Mouse (Mus musculus): ENCODE data around the gene Nfix.

The Nfix gene

GRCm38 (mm10) chr8:84738715-84739400 lies 61.3 kb downstream of the Nfix start:
- DNase-seq (ENCODE audit: low read depth, low spot score), result no peak

GRCm38 (mm10) chr8:84738266-84738665 lies 61.9 kb downstream of the Nfix start:
- no peak for DNase-seq (ENCODE audit: low read depth, low spot score)

DNA sequence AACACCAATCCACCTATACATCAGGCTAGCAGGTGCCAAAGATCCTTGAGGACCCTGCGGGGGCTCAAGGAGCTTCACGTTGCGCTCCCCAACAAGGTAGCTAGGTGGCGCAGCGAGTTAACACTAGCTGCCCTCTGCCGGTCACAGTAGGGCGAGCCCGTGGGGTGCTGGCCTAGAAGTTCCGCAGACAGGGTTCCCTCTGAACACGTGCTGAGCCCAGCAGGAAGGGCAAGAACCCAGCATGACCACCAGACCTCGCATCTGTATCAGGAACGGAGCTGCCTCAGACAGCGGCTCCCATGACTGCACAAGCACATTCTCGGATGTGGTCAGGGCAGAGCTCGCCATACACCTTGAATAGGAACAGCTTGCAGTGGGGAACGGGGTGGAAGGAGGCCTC lies 62.5 kb downstream of the Nfix start:
- peak; percentile 88 for DNase-seq (ENCODE audit: low read depth, low spot score)

DNA sequence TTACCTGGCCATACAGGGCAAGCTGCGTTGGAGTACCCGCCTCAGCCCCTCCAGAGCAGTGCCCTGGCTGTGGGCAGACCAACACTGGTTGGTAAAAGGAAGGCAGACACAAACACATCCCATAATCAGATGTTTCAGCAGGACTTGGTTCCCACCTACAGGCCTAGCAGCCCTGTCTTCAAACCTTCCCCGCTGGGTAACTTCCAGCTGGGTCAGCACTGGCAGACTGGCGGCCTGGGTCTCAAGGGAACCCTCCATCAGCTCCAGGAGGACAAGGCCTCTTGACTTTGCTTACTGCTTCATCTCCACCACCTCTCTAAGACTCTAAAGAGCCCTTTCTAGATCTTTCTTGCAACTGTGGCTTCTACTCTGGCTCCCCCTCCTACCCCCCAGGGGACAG lies 63.6 kb downstream of the Nfix start:
- DNase-seq (ENCODE audit: low read depth, low spot score), result no peak

GRCm38 (mm10) chr8:84735597-84735996 lies 64.5 kb downstream of the Nfix start:
- no peak for DNase-seq (ENCODE audit: low read depth, low spot score)

- no peak for DNase-seq (ENCODE audit: low read depth, low spot score)
These were observed 65.5 kb downstream of the Nfix start for GRCm38 (mm10) chr8:84734680-84735079.

DNA sequence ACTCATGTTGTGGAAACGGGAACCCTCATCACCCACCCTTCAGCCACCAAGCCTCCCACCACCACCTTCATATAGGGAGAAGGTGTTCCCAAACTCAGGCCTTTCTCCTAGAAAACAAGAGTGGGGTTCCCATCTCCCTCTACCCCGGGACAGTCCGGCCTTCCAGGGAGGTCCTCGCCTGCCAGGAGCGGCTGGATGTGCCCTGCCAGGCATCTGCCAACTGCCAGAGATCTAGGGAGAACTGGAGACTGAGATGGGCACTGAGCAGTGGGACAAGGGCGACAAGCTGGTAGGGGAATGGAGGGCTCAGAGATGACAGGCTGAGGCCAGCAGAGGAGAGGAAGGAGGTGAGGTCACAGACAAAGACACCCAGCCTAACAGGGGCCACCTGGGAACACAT lies 66.2 kb downstream of the Nfix start:
- DNase-seq (ENCODE audit: low read depth, low spot score), result no peak

DNA sequence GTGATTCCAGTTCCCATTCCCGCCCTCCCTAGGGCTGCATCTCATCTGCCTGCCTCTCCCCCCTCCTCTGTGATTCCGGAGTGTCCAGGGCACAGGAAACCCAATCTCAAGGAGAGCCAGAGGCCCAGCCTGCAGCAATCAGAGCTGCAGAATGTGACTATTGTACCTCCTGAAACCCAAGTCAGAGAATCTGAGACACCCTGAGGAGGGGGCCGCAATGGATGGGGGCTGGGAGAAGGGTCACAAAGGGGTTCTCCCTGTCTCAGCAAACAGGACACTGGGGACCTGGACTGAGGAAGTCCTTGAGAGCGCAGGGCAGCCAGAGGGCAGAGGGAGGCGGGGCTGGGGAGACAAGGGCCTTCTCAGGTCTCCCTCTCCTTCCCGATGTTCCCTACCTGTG lies 67.1 kb downstream of the Nfix start:
- no peak for DNase-seq (ENCODE audit: low read depth, low spot score)

DNA sequence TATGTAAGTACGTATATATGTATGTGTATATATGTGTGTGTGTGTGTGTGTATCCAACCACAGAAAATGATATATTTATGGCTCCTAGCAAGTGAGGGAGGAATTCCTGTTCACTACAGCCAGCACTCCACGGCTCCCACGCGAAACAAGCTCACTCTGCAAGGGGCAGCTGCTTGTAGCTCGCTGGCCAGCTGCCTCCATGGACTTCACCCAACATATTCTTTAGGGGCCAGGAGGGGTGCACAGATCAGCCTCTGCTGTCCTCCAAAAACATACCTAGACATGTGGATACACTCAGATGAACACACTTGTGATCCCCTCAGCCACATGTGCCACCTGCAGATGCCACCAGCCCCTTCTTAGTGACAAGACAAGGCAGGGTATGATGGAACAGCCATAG lies 67.6 kb downstream of the Nfix start:
- no peak for DNase-seq (ENCODE audit: low read depth, low spot score)

- DNase-seq (ENCODE audit: low read depth, low spot score), result no peak
These were observed 68.6 kb downstream of the Nfix start for GRCm38 (mm10) chr8:84731371-84732177.

GRCm38 (mm10) chr8:84730541-84731370 lies 69.4 kb downstream of the Nfix start:
- DNase-seq (ENCODE audit: low read depth, low spot score), result no peak

DNA sequence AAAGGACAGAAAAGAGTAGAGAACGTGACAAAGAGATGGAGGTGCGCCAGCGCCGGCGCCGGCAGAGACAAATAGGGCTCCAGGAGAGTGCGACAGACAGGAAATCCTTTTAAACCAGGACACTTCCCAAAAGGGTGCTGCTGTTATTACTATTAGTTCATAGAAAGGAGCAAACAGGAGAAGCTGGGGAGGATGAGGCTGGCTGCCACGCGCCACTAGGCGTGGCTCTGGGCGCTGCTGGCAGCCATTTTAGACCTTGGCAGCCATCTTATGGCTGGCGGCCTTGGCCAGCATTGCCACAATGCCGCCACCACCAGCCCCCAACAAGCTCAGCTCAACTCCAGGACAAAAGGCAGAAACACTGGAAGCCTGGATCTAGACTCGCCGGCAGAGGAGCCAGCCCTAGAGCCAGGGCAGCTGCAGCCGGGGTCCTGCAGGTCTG lies 70.2 kb downstream of the Nfix start:
- no peak for DNase-seq (ENCODE audit: low read depth, low spot score)

- DNase-seq (ENCODE audit: low read depth, low spot score), result no peak
These were observed 71.7 kb downstream of the Nfix start for GRCm38 (mm10) chr8:84728474-84728873.

GRCm38 (mm10) chr8:84725941-84726259 lies 74.2 kb downstream of the Nfix start:
- DNase-seq (ENCODE audit: low read depth, low spot score), result no peak

DNA sequence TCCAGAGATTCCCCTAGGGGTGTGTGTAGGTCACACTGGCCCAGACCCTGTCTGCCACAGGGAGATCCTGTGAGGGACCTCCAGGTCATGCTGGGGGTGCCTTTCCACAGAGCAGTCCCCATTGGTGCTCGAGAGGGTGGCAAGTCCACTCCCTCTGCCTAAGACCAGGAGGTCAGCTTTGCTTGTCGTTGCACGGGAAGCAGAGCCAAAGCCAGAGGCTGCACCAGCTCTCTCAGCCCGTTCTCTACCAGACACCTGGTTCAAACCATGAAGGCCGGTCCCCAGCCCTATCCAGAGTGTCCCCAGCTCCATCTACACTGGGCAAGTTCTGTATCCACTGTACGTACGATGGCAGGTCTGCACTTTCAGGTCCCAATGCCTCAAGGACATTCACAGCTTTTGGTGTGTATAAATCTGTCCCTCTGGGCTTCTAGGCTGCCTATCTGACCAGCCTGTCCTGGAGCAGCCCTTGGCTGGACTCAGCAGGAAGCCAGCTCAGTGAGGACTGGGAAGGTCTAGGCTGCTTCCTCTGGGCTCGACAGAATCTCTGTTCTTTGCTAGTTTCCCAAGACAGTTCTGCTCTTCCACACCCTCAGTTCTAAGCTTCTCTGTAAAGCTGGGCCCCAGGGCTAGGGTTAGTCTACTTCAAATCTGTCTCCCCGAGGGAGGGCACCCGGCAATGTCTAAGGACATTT lies 74.8 kb downstream of the Nfix start:
- DNase-seq (ENCODE audit: low read depth, low spot score), result no peak

GRCm38 (mm10) chr8:84724683-84725082 lies 75.5 kb downstream of the Nfix start:
- DNase-seq (ENCODE audit: low read depth, low spot score), result no peak

GRCm38 (mm10) chr8:84723571-84723900 lies 76.6 kb downstream of the Nfix start:
- DNase-seq (ENCODE audit: low read depth, low spot score), result no peak

DNA sequence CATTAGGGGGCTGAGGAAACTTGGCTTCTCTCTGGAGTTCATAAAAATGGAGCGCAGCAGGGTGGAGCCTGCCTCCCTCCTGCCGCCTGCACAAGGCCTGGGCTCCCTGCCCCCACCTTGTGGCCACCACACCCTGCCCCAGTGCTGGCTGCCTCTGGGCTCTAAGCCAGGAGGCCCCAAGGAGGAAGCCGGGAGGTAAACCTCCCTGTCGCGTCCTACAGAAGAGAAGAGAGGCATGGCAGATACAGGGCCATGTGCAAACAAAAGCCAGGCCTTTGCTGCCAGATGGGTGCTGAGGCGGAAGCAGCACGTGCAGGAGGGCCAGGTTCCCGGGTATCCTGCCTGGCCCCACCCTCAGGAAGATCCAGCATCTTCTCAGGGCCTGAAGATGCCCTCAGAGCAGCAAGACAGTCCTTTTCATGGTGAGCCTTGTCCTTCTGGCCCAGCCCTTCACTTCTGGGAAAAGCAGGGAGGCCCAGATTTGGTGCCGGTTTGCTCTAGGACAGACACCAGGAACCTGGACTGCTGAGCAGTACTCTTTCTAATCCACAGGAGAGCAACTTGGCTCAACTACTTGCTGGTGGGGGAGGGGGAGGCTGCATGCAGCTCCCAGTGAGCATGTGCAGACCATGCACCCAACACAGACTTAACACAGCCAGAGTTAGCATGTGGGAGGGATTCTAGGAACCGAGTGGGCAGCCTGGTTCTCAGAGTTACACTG lies 77.1 kb downstream of the Nfix start, which contains the start of gene G430095P16Rik:
G430095P16Rik (plus strand) TSS at position 158 of the 721 bp plus-strand sequence.
- DNase-seq (ENCODE audit: low read depth, low spot score), result peak; percentile 86

GRCm38 (mm10) chr8:84722530-84722849 lies 77.7 kb downstream of the Nfix start:
- DNase-seq (ENCODE audit: low read depth, low spot score), result no peak

DNA sequence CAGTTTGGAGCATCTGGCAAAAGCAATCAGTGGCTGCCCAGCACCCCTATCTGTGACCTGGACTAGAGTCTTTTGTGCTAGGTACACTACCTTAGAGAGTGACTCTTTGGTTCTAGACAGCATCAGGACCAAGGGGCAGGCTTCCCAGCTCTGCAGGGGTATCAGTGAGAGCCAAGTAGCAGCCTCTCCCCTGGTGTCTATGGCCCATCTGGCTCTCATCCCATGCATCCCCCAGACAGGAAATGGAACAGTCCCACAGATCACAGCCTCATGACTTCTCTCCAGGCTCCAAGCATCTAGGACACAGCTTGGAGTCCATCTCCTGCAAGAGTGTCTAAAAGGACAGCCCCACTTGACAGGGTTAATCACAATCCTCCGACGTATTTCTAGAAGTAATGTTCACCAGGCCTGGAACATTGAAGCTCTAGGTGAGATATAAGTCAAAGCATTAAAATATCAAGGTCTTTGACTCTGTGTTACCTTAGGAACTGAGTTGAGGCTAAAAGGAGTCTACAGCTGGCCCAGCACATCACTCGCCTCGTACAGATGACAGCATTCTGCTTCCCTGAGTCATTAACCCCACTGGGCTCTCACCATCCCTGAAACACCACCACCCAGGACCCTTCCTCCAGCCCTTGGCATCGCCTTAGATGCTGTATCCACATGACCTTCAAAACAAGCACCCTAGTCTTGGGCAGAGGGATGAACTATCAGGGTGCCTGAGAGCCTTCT lies 81.0 kb downstream of the Nfix start:
- DNase-seq (ENCODE audit: low read depth, low spot score), result no peak

DNA sequence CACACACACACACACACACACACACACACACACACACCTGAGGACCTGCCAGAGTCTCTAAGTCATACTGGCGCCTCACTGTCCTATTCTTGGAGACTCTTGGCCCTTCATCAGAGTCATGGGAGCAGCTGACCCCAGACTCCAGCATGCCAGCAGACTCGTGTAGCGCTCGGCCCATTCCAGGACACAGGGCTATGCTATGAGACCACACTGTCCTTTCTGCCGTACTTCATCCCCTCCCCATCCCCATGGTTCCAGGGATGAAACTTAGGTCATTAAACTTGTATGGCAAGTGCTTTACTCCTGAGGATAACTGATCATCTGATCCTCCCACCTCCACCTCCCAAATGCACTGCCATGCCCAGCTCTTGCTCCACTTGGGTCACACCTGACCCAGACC lies 81.7 kb downstream of the Nfix start:
- DNase-seq (ENCODE audit: low read depth, low spot score), result no peak

Measured in forelimb bud, embryonic 11.5 days (tissue).